Mouse (Mus musculus) limb, embryonic 14.5 days (tissue): ENCODE measurements around the gene Atpaf2. TPM values are rescaled to one million over a fixed set of nuclear protein-coding genes. Genes with fewer than 3 reads are reported as not detected.
A peak's percentile ranks its signal among the peaks of the same experiment; 100 is the strongest.

ENCODE experiments used
- ATAC-seq: fragments of 200-750 bp; cut with Nextera tagmentation; 2 replicates; pipeline ENCODE4 v1.8.0; 2017; ENCODE audit warnings: low read depth, moderate number of reproducible peaks, moderate TSS enrichment; ENCODE audit not compliant: low FRiP score
- DNase-seq: peaks from one replicate; pipeline ENCODE4 v3.0.0-alpha.2; 2015; ENCODE audit warnings: low spot score
- H3K27ac ChIP-seq: fragments of 300-500 bp; sonication (generic); replicated peaks from 2 replicates; pipeline ENCODE4 v1.5.1; 2014; ENCODE audit warnings: low read depth, mild to moderate bottlenecking, low read length, moderate library complexity, mixed read lengths
- H3K27me3 ChIP-seq: fragments of 300-500 bp; sonication (generic); 2 replicates; pipeline ENCODE4 v1.6.1; 2014; ENCODE audit warnings: low read length, mixed read lengths; ENCODE audit not compliant: control insufficient read depth, insufficient read depth
- H3K36me3 ChIP-seq: fragments of 300-500 bp; sonication (generic); 2 replicates; pipeline ENCODE4 v1.6.1; 2014; ENCODE audit warnings: mild to moderate bottlenecking, low read length, moderate library complexity, mixed read lengths; ENCODE audit not compliant: control insufficient read depth, insufficient read depth
- H3K4me1 ChIP-seq: fragments of 300-500 bp; sonication (generic); 2 replicates; pipeline ENCODE4 v1.6.1; 2014; ENCODE audit warnings: antibody characterized with exemption, low read length, mixed read lengths; ENCODE audit not compliant: control insufficient read depth, insufficient read depth
- H3K4me2 ChIP-seq: fragments of 300-500 bp; sonication (generic); replicated peaks from 2 replicates; pipeline ENCODE4 v1.6.1; 2014; ENCODE audit warnings: low read depth, mild to moderate bottlenecking, low read length, moderate library complexity; ENCODE audit not compliant: severe bottlenecking
- H3K4me3 ChIP-seq: fragments of 300-500 bp; sonication (generic); replicated peaks from 2 replicates; pipeline ENCODE4 v1.5.1; 2014; ENCODE audit warnings: low read length
- H3K9ac ChIP-seq: fragments of 300-500 bp; sonication (generic); 2 replicates; pipeline ENCODE4 v1.6.1; 2014; ENCODE audit warnings: mild to moderate bottlenecking, low read depth, low read length, moderate library complexity; ENCODE audit not compliant: severe bottlenecking
- H3K9me3 ChIP-seq: fragments of 300-500 bp; sonication (generic); 2 replicates; pipeline ENCODE4 v1.6.1; 2016; ENCODE audit warnings: low read length; ENCODE audit not compliant: control insufficient read depth
- POLR2A ChIP-seq: fragments of 200-500 bp; IDR thresholded peaks from 2 replicates; pipeline ENCODE4 v1.8.0; 2012; ENCODE audit warnings: inconsistent platforms, mild to moderate bottlenecking, moderate library complexity, borderline replicate concordance; ENCODE audit not compliant: insufficient read depth, insufficient read length; ENCODE audit errors: extremely low read depth
- WGBS: fragments of 180-500 bp; shearing (Covaris S2); extraction: QIAGEN DNeasy Blood & Tissue Kit; methylation state at CpG from one replicate; pipeline ENCODE4 v1.1.7; 2014; 5-methylcytosine and 5-hydroxymethylcytosine counted together
- polyA plus RNA-seq, 2 experiments: library from polyadenylated mRNA; depleted of rRNA in 1 of 2; stranded (reverse) in 1 of 2; unstranded in 1 of 2; fragments of >200 nt; fragmentation: Nextera tagmentation in 1 of 2; extraction: Ambion mirVana in 1 of 2; gene quantifications; 2 replicates each; pipeline versions ENCODE4 v1.2.1 to v1.2.3; 2012 to 2014

Gene Atpaf2
- polyA plus RNA-seq, 2 experiments, result 38.0 to 47.0 TPM

DNA sequence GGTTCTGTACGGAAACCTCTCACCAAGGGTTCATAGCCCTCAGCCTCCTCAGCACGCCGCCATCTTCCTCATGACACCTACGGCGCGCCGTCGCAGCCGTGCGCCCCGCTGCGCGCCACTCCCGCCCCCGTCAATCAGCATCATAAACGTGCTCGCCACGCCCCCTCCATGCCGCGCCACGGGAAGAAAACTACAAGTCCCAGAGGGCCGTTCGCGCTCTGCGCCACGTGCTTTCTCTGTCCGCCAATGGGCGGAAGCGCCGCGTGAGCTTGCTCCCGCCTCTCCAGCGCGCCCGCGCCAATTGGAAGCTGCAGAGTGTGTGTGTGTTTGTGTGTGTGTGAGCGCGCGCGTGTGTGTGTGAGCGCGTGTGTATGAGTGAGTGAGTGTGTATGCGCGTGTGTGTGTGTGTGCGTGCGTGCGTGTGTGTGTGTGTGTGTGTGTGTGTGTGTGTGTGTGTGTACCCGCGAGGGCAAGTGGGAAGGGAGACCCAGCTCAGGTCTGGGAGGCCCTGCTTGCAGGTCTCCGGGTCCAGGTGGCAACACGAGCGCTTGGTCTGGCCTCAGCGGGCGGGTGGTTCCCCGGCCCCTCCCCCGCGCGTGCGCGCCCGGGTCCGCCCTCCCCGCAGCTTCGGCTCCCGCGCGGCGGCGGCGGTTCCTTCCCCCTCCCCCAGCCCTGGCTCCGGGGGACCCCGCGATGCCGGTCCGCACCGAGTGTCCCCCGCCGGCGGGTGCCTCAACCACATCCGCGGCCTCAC lies 1.1 kb downstream of the Atpaf2 start, which contains the start of gene Gid4:
Gene Gid4, plus strand, starts transcription at position 183 of the 754 bp plus-strand sequence.
- H3K27me3 ChIP-seq, result no peaks in the 10 kb centered on the region
- ATAC-seq, result peak; percentile 97
- H3K4me3 ChIP-seq, result peak within 1 kb of the TSS; percentile 98
- H3K4me2 ChIP-seq, result peak within 1 kb of the TSS; percentile 88
- peak within 1 kb of the TSS; percentile 88 for H3K27ac ChIP-seq
- TF ChIP-seq POLR2A, result peak; percentile 77; the same call in 1 of the 2 replicates
- WGBS, result 2% methylated on average over 29 of the region's 81 CpGs
- H3K9me3 ChIP-seq, result no peaks in the 10 kb centered on the region
- H3K4me1 ChIP-seq, result peaks cover 15% of the 10 kb centered on the region
- DNase-seq, result peak; percentile 99
- peak within 1 kb of the TSS; percentile 94 for H3K9ac ChIP-seq
- H3K36me3 ChIP-seq, result no peaks in the 10 kb centered on the region

DNA sequence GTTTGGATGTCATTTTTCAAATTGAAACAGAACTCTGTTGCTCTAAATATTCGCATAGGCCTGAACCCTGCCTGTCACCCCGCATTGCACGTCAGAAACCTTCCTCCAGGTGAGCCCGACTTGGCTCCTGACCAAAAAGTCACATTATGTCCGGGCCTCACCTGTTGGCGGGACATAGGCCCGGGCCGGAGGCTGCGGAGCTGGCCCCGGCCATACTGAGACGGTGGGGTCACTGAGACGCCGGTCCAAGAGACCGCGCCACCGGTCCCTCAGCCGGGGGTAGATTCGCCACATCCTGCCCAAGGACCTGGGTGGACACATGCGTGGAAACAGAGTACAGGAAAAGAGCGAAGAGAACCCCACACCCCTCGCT lies 1.7 kb downstream of the Atpaf2 start:
- Histone ChIP-seq H3K9ac (peak overlapping the region; percentile 94), H3K4me3 (peak overlapping the region; percentile 98), H3K4me1 (peaks cover 15% of the 10 kb centered on the region), H3K36me3 (no peaks in the 10 kb centered on the region), H3K9me3 (no peaks in the 10 kb centered on the region), H3K4me2 (peak overlapping the region; percentile 79), H3K27ac (peak overlapping the region; percentile 48; the same call in 1 of the 2 replicates), H3K27me3 (no peaks in the 10 kb centered on the region)
- ATAC-seq (peak; percentile 27), DNase-seq (no peak)
- no peak for TF ChIP-seq POLR2A
- 2% methylated on average over 21 of the region's 21 CpGs for WGBS

DNA sequence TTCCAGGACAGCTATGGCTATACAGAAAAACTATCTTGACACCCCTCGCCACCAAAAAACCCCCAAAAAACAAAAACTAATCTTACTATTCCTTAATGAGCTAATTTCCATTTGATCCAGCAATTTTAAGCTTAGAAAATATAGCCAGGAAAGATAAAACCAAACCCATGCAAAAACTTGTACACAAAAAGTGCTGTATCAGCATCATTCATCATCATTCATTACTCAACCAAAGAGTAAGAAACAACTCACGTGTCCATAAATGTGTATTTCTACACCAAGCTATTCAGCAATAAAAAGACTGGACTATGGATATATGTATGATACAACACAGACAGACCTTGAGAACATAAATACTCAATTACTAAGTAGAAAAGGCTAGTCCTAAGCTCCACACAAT lies 5.3 kb downstream of the Atpaf2 start:
- no peak overlapping the region for H3K4me2 ChIP-seq
- H3K27ac ChIP-seq, result no peak overlapping the region
- H3K9ac ChIP-seq, result no peak overlapping the region
- ATAC-seq (no peak), DNase-seq (no peak)
- TF ChIP-seq POLR2A, result no peak
- no peak overlapping the region for H3K4me3 ChIP-seq
- H3K36me3 ChIP-seq, result peaks cover 18% of the 10 kb centered on the region
- peaks cover 5% of the 10 kb centered on the region for H3K4me1 ChIP-seq
- no peaks in the 10 kb centered on the region for H3K9me3 ChIP-seq
- 85% methylated on average over 2 of the region's 2 CpGs for WGBS
- H3K27me3 ChIP-seq, result no peaks in the 10 kb centered on the region

DNA sequence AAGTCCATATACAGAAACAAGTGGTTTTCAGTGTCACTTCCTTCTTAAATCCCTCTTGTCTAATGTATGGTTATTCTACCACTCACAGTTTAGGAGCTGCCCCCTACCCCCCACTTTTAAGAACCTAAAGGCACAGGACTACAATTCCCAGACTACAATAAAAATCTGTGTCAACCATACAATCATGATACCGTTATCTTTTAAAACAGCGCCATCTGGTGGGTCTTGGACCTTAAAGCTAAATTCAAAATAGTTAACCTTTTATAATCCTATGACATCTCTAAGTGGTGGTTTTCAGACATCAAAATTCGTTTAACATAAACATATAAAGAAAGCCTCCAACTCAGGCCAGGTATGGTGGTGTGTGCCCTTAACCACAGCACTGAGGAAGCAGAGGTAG lies 6.1 kb downstream of the Atpaf2 start:
- Histone ChIP-seq H3K36me3 (peaks cover 25% of the 10 kb centered on the region), H3K27ac (no peak overlapping the region), H3K9me3 (no peaks in the 10 kb centered on the region), H3K4me1 (peaks cover 5% of the 10 kb centered on the region), H3K27me3 (no peaks in the 10 kb centered on the region), H3K4me2 (no peak overlapping the region), H3K9ac (no peak overlapping the region), H3K4me3 (no peak overlapping the region)
- WGBS, result 17% methylated on average over 3 of the region's 3 CpGs
- DNase-seq (peak; percentile 90), ATAC-seq (no peak)
- TF ChIP-seq POLR2A, result no peak

DNA sequence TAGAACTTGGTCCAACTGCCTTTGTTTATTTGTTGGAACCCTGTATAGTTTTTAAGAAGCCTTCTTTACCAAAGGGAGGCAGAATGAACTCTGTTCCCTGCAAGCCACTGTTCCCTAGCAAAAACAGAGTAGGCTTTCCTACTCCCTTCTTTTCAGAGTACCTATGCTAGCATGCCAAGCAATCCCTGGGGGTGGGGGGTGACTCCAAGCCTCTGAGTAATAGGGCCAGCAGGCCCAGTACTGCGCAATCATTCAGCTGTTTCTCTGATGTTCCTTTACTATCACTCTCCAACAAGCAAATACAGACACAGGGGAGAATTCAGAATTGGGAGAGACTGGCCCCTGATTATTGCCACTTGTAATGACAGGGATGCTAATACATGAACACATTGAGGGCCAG lies 11.7 kb downstream of the Atpaf2 start:
- 97% methylated on average over 1 of the region's 1 CpGs for WGBS
- no peak for TF ChIP-seq POLR2A
- Histone ChIP-seq H3K27me3 (no peaks in the 10 kb centered on the region), H3K4me2 (no peak overlapping the region), H3K36me3 (peaks cover 76% of the 10 kb centered on the region), H3K9me3 (no peaks in the 10 kb centered on the region), H3K9ac (no peak overlapping the region), H3K27ac (no peak overlapping the region), H3K4me3 (no peak overlapping the region), H3K4me1 (no peaks in the 10 kb centered on the region)
- no peak for ATAC-seq
- DNase-seq, result no peak
